Comparison of ENCODE assay signal across 8 mouse cellular contexts in the genomic region with DNA sequence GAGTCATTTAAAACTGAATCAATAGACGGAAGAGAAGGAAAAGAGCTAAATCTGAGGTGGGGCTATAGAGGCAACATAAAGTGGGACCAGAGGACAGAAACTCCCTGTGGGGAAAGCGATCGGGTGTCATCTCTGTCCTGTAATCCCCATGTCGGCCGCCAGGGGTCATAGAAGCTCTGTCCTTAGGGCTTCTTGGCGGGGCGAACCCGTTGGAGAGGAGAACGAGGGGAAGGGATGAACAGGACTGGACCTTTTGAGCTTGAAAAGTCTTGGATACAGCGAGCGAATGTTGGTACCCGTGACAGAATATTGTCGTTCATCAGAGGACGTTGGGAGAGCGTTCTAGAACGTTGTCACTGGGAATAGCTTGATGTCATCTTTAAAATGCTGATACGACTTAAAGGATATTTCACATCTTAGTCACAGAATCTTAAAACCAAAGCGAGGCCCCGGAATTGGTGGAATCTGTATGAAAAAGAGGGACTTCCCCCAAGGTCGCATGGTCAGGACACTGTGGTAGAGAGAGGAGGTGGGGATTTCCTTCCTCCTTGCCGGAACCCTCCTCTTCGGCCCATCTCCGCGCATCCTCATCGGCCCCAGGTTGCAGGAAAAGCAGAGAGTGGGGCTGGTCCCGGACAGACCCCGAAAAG. TPM values are rescaled to one million over a fixed set of nuclear protein-coding genes. Genes with fewer than 3 reads are reported as not detected.
DNase-seq lines count a peak whose midpoint lies in the region; ATAC-seq lines count a peak whose summit lies in the region.

No protein-coding gene starts in this region.

- H3K27me3 ChIP-seq in limb, embryonic 10.5 days (ENCODE audit: low read depth, poor library complexity, severe bottlenecking): peaks cover 63% of the 10 kb centered on the region
- peaks cover 66% of the 10 kb centered on the region for H3K27me3 ChIP-seq in midbrain, embryonic 12.5 days

- H3K4me2 ChIP-seq in midbrain, embryonic 12.5 days (replicated peaks): peak overlapping the region; percentile 56

- H3K36me3 ChIP-seq in limb, embryonic 10.5 days: peaks cover 3% of the 10 kb centered on the region
- 0 out of 2 replicates have a peak, but pooled peaks cover 3% of the 10 kb centered on the region for H3K36me3 ChIP-seq in midbrain, embryonic 12.5 days

- peak; percentile 81 for DNase-seq in cerebellum, adult 11 months
- peak; percentile 88 for DNase-seq in embryo, embryonic 10.5 days (ENCODE audit: low spot score)
- peak; percentile 95 for DNase-seq in heart, adult 11 months
- peak; percentile 42 for DNase-seq in kidney, adult 11 months
- DNase-seq in limb, embryonic 10.5 days (ENCODE audit: low spot score): peak; percentile 85
- DNase-seq in spleen, postnatal 10 days (ENCODE audit: low spot score in 2 of 2): peak; percentile 78 to 88

- H3K9me3 ChIP-seq in limb, embryonic 10.5 days (replicated peaks): no peaks in the 10 kb centered on the region
- H3K9me3 ChIP-seq in midbrain, embryonic 12.5 days: no peaks in the 10 kb centered on the region

- WGBS in limb, embryonic 10.5 days: 8% methylated on average over 27 of the region's 27 CpGs
- WGBS in midbrain, embryonic 12.5 days: 7% methylated on average over 27 of the region's 27 CpGs

- peak overlapping the region; percentile 44 for H3K4me3 ChIP-seq in limb, embryonic 10.5 days
- peak overlapping the region; percentile 45 for H3K4me3 ChIP-seq in midbrain, embryonic 12.5 days

- ATAC-seq in cerebellum, adult (ENCODE audit: insufficient number of reproducible peaks, low FRiP score, low TSS enrichment): no peak
- ATAC-seq in midbrain, embryonic 12.5 days (ENCODE audit: low FRiP score, low read depth): no peak

- no peak overlapping the region for H3K27ac ChIP-seq in limb, embryonic 10.5 days
- H3K27ac ChIP-seq in midbrain, embryonic 12.5 days (replicated peaks): no peak overlapping the region

- peak overlapping the region; percentile 39; the same call in 1 of the 2 replicates for H3K9ac ChIP-seq in midbrain, embryonic 12.5 days (replicated peaks)

- H3K4me1 ChIP-seq in limb, embryonic 10.5 days: peaks cover 45% of the 10 kb centered on the region
- H3K4me1 ChIP-seq in midbrain, embryonic 12.5 days: peaks cover 42% of the 10 kb centered on the region

RNA-seq across cellular contexts. Expression of a gene that starts 2.3 kb away (rescaled TPM):
- 3.2 and 6.4 TPM in 2 replicates for polyA plus RNA-seq in limb, embryonic 10.5 days (2016; fragmentation: Nextera tagmentation; extraction: Ambion mirVana)
- 5.4 and 6.0 TPM in 2 replicates for polyA plus RNA-seq in midbrain, embryonic 12.5 days (2016; fragmentation: Nextera tagmentation; extraction: Ambion mirVana)

RNA-seq across cellular contexts. Expression of a gene that starts 12.6 kb away (rescaled TPM):
- 0.06 and 0.09 TPM in 2 replicates for polyA plus RNA-seq in limb, embryonic 10.5 days (2016; fragmentation: Nextera tagmentation; extraction: Ambion mirVana)
- 2.1 and 3.4 TPM in 2 replicates for polyA plus RNA-seq in midbrain, embryonic 12.5 days (2016; fragmentation: Nextera tagmentation; extraction: Ambion mirVana)

RNA-seq across cellular contexts. Expression of a gene that starts 29.0 kb away (rescaled TPM):
- 176 and 199 TPM in 2 replicates for polyA plus RNA-seq in limb, embryonic 10.5 days (2016; fragmentation: Nextera tagmentation; extraction: Ambion mirVana)
- polyA plus RNA-seq in midbrain, embryonic 12.5 days (2016; fragmentation: Nextera tagmentation; extraction: Ambion mirVana): 136 and 139 TPM in 2 replicates

RNA-seq across cellular contexts. Expression of a gene that starts 29.5 kb away (rescaled TPM):
- 12.5 and 14.4 TPM in 2 replicates for polyA plus RNA-seq in limb, embryonic 10.5 days (2016; fragmentation: Nextera tagmentation; extraction: Ambion mirVana)
- 21.0 and 22.0 TPM in 2 replicates for polyA plus RNA-seq in midbrain, embryonic 12.5 days (2016; fragmentation: Nextera tagmentation; extraction: Ambion mirVana)

RNA-seq across cellular contexts. Expression of a gene that starts 33.8 kb away (rescaled TPM):
- polyA plus RNA-seq in limb, embryonic 10.5 days (2016; fragmentation: Nextera tagmentation; extraction: Ambion mirVana): 6.5 and 8.5 TPM in 2 replicates
- polyA plus RNA-seq in midbrain, embryonic 12.5 days (2016; fragmentation: Nextera tagmentation; extraction: Ambion mirVana): 1.6 and 2.0 TPM in 2 replicates

Comparison
In these comparisons a context has a peak if more than half of its experiments do, and no peak if none do; other contexts are left out.
1. DNase-seq: peak in every context shown above with its lines; median percentile 95 in heart, adult 11 months; 88 in embryo, embryonic 10.5 days; 85 in limb, embryonic 10.5 days; 83 in spleen, postnatal 10 days; 81 in cerebellum, adult 11 months; 42 in kidney, adult 11 months.